46 mouse cellular contexts compared by ENCODE assay signal in the genomic region with DNA sequence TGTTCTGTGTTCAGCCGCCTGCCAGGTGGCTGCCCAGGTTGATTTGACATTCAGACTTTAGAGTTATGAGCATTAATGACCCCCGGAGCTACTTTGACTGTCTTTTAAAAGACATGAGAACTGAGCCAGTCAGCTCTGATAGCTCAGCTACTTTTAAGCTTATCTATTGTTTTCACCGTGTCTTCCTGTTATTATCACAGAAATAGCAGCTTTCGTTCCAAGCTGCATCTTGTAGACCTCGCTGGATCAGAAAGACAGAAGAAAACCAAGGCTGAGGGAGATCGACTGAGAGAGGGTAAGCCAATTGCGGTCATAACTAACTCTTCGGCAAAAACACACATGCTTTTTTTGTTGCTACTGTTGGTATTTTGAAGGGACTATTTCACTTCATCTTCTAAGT. TPM values are rescaled to one million over a fixed set of nuclear protein-coding genes. Genes with fewer than 3 reads are reported as not detected.
"Had no signal": no experiment of that assay in that cellular context is flagged by ENCODE, and none has a peak within 500 bp of the region (broad histone marks: within the 10 kb centered on the region; RNA-seq: fewer than 3 reads in every experiment).

No protein-coding gene starts in this region.

- DNase-seq: heart, postnatal 10 days; heart, postnatal 14 days; heart, postnatal 36 days; heart, postnatal 4 days; kidney, adult 11 months; kidney, adult 18-20 months; kidney, adult 2 months; kidney, adult 8-10 months; kidney, adult 9 months; kidney, postnatal 10 days; kidney, postnatal 14 days; kidney, postnatal 25 days; kidney, postnatal 36 days; kidney, postnatal 4 days; layer of hippocampus, adult 9-11 months; layer of hippocampus, postnatal 36 days had no signal

- H3K27me3 ChIP-seq: heart, embryonic 12.5 days; heart, embryonic 13.5 days; heart, embryonic 15.5 days; hindbrain, embryonic 12.5 days; hindbrain, embryonic 13.5 days; hindbrain, embryonic 15.5 days; intestine, embryonic 15.5 days had no signal

- H3K9ac ChIP-seq: heart, embryonic 12.5 days; heart, embryonic 13.5 days; heart, embryonic 15.5 days; hindbrain, embryonic 12.5 days; hindbrain, embryonic 13.5 days; hindbrain, embryonic 14.5 days; hindbrain, embryonic 15.5 days; intestine, embryonic 15.5 days; kidney, embryonic 15.5 days had no signal

- H3K4me3 ChIP-seq: heart, embryonic 10.5 days; heart, embryonic 12.5 days; heart, embryonic 13.5 days; heart, embryonic 15.5 days; hindbrain, embryonic 10.5 days; hindbrain, embryonic 12.5 days; hindbrain, embryonic 13.5 days; hindbrain, embryonic 15.5 days; intestine, embryonic 15.5 days; kidney, embryonic 15.5 days; layer of hippocampus, adult 2 months had no signal

- H3K27ac ChIP-seq: heart, embryonic 10.5 days; heart, embryonic 13.5 days; heart, embryonic 15.5 days; hindbrain, embryonic 10.5 days; hindbrain, embryonic 12.5 days; hindbrain, embryonic 13.5 days; hindbrain, embryonic 14.5 days; hindbrain, embryonic 15.5 days; hindbrain, postnatal 0 days; intestine, embryonic 15.5 days; kidney, embryonic 15.5 days; kidney, postnatal 0 days; layer of hippocampus, adult 2 months had no signal

- ATAC-seq: hindbrain, embryonic 16.5 days; hindbrain, postnatal 0 days; inflammation-experienced regulatory T-cells, adult 6 months; intestine, embryonic 15.5 days; intestine, embryonic 16.5 days; intestine, postnatal 0 days had no signal

- H3K9me3 ChIP-seq: heart, embryonic 10.5 days; heart, embryonic 12.5 days; heart, embryonic 13.5 days; heart, embryonic 15.5 days; hindbrain, embryonic 10.5 days; hindbrain, embryonic 12.5 days; hindbrain, embryonic 13.5 days; hindbrain, embryonic 15.5 days; intestine, embryonic 15.5 days; kidney, embryonic 15.5 days had no signal

- H3K4me1 ChIP-seq: heart, embryonic 10.5 days; heart, embryonic 12.5 days; heart, embryonic 13.5 days; heart, embryonic 15.5 days; hindbrain, embryonic 10.5 days; hindbrain, embryonic 12.5 days; hindbrain, embryonic 13.5 days; hindbrain, embryonic 15.5 days; intestine, embryonic 15.5 days; kidney, embryonic 15.5 days had no signal

- H3K36me3 ChIP-seq: heart, embryonic 15.5 days; hindbrain, embryonic 13.5 days; hindbrain, embryonic 15.5 days; intestine, embryonic 15.5 days had no signal

RNA-seq across cellular contexts. Expression of a gene that starts 33.2 kb away (rescaled TPM):
- total RNA-seq: heart, postnatal 10 days; heart, postnatal 14 days; heart, postnatal 25 days; heart, postnatal 36 days; heart, postnatal 4 days; hematopoietic stem cell, adult 5-6 weeks; hindbrain, postnatal 0 days; layer of hippocampus, postnatal 10 days; layer of hippocampus, postnatal 14 days had no signal
- polyA plus RNA-seq: hindbrain, embryonic 10.5 days; hindbrain, embryonic 11.5 days; hindbrain, embryonic 14.5 days; hindbrain, postnatal 0 days; inflammation-experienced regulatory T-cells, adult 6 months; intestine, embryonic 14.5 days; intestine, embryonic 15.5 days; intestine, embryonic 16.5 days; intestine, postnatal 0 days; kidney, adult 2 months; kidney, embryonic 14.5 days; kidney, embryonic 15.5 days; kidney, embryonic 16.5 days; kidney, postnatal 0 days; large intestine, adult 2 months had no signal

RNA-seq across cellular contexts. Expression of a gene that starts 43.8 kb away (rescaled TPM):
- total RNA-seq: heart, postnatal 10 days; heart, postnatal 14 days; heart, postnatal 25 days; heart, postnatal 36 days; heart, postnatal 4 days; hematopoietic stem cell, adult 5-6 weeks; layer of hippocampus, adult 2 months had no signal
- polyA plus RNA-seq: heart, embryonic 10.5 days; heart, embryonic 11.5 days; heart, embryonic 12.5 days; heart, embryonic 13.5 days; heart, embryonic 14.5 days; heart, embryonic 15.5 days; heart, postnatal 0 days; hindbrain, embryonic 10.5 days; hindbrain, embryonic 11.5 days; hindbrain, embryonic 12.5 days; hindbrain, embryonic 13.5 days; hindbrain, embryonic 14.5 days; hindbrain, embryonic 15.5 days; hindbrain, embryonic 16.5 days; kidney, adult 2 months; kidney, embryonic 14.5 days; kidney, embryonic 15.5 days; kidney, embryonic 16.5 days; kidney, postnatal 0 days had no signal
